Mouse (Mus musculus): ENCODE measurements around the gene Gab2.

Gene Gab2

DNA sequence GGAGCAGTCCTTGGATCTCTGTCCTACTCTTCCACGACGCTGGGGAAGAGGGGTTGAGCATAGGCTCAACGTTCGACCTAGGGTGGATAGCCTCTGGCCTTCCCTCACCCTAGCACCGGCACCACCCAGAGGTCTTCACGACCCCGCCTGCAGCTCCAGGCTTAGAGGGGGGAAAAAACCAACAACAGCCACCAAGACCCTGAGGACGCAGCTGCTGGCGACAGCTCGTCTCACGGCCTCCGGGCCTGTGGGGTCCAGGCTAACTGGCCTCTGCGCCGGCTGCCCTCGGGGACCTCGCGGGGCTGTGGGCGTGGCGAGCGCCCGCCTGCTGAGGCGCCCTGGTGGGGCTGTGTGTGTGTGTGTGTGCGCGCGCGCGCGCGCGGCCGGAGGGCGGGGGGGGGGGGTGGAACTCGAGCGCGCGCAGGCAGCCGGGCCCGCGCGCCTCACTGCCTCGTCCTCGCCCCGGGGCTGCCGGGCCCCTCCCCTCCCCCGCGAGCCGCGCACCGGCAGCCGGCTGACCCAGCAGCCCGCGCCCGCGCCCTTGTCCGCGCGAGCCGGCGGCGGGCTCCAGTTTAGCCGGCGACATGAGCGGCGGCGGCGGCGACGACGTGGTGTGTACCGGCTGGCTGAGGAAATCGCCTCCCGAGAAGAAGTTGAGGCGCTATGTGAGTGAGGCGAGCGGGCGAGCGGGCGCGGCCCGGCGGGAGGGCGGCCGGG is at the start of gene Gab2:
TSS of gene Gab2 (plus strand) at position 345 of the 717 bp plus-strand sequence.
- no peak for DNase-seq (ENCODE audit: low spot score)

DNA sequence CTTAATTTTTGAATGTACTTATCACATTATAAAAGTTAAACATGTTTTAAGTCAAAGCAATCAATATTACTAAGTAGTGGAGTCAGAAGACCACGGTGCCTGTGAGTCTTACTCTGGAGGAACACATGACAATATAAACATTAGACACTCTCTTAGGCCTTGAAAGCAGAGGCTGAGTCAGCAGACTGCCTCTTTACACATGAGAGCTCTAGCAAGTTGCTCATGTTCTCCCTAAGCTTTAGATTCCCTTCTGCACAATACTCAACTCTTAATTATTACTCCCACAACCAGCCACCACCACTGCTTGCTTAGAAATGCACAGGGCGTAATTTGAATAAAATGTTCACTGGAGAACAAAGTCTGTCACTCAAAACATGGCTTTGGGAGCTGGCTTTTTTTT is 49.0 kb upstream of the Gab2 start:
- no peak for DNase-seq (ENCODE audit: low spot score)

DNA sequence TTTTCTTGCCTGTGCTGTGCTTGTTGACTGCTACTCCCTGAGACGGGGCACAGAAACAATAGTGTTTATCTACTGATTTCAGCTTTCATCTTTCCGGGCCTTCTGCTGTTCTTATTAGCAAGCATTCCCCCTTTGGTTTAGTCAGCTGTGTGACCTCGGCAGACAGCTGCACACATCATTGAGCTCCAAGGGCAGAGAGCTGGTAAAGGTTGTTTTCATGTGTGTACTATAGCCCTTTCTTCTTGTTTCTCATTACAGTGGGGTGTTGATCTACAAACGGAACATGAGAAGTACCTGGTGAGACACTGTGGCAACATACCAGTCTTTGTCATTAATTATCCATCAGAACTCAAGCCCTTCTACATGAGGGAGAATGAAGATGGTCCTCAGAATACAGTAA is 41.7 kb upstream of the Gab2 start:
- no peak for DNase-seq (ENCODE audit: low spot score)

DNA sequence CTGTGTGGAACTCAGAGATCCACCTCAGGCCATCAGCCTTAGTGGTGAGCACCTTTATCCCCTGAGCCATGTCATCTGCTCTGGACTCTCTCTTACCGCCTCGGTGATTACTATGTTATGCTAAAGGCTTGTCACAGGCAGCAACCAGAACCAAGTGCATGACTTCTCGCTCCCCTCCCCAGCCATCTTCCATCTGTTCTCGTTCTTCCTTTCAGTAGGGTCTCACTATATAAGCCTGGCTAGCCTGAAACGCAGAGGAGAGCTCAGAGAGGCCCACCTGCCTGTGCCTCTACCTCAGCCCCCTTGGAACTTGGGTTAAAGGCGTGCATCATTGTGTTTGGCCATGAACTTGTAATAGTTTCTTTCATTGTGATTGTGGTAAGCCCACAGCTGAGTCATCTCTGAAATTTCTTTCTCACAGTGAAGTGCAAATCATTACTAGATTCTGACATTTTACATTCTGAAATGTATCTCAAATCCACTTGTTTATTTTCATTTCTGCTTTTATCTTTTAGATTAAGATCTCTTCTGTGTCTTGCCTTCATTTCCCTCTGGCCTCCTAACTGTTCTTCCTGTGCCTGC is 39.4 kb upstream of the Gab2 start:
- DNase-seq (ENCODE audit: low spot score) = no peak

DNA sequence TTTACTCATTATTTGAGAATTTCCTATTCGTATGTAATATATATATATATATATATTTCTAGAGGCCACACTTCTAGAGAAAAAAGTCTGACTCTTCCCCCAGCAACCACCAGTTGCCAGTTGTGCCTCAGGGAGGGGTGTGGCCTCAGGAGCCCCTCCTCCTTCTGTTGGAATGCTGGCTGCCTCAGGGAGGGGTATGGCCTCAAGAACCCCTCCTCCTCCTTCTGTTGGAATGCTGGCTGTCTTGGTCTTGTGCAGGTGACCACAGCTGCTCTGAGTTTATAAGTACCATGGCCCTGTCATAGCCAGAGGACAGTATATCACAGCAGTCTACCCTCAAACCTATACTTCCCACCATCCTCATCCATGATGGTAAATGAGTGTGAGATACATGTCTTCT is 38.4 kb upstream of the Gab2 start:
- DNase-seq (ENCODE audit: low spot score) = no peak

DNA sequence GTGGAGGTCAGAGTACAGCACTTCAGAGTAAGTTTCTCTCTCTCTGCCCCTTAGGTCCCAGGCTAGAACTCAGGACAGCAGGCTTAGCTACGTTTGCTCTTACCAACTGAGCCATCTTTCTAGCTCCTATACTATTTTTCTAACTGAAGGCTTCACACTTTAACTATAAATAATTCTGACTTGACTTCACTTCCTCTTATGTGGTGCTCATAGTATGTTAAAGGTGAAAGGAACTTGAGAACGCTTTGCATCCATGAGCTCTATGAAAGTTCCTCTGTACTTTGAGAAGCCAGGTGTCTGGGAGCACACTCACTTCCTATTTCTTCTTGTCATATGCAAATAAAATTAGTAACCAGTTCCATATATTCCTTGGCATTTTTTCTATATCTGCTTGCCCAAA is 20.4 kb upstream of the Gab2 start:
- DNase-seq (ENCODE audit: low spot score) = no peak

GRCm38 (mm10) chr7:97071512-97071911 is 9.9 kb upstream of the Gab2 start:
- no peak for DNase-seq (ENCODE audit: low spot score)

DNA sequence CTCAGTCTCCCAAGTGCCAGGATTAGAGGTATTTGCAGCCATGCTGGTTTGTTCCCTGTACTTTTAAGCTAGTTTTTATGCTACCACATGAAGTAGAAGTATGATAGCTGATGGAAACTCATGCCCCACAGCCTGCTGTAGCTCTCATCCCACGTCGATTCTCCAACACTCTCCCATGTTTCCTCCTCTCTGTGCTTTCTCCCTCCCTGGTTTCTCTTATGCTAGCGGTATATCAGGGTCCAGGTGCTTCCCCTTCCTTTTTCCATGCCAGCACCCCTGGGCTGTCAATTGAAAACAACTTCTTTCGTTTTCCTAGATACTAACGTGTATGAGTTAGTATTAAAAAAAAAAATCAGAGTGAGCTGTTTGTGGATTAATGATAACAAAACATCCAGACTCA is 9.3 kb upstream of the Gab2 start:
- no peak for DNase-seq (ENCODE audit: low spot score)

GRCm38 (mm10) chr7:97074974-97075373 is 6.4 kb upstream of the Gab2 start:
- DNase-seq (ENCODE audit: low spot score) = no peak

GRCm38 (mm10) chr7:97076977-97077376 is 4.4 kb upstream of the Gab2 start:
- DNase-seq (ENCODE audit: low spot score) = no peak

DNA sequence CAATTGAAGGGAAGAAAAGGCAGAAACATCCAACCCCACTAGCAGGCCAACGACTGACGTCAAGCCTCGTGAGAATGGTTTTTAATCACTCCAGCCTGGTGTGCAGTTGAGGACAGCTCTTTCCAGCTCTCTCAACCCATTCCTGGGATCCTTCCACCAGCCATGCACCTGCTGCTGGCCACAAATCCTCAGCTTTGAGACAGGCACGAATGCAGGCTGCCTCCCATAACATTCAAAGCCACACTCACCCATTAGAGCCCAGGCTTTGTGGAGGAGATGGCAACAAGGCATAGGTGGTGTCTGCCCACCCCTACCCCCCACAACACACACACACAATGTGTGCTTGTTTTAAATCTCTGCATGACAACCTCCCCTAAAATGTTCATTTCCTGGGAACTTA is 2.7 kb upstream of the Gab2 start:
- DNase-seq (ENCODE audit: low spot score) = no peak

GRCm38 (mm10) chr7:97079145-97079544 is 2.2 kb upstream of the Gab2 start:
- no peak for DNase-seq (ENCODE audit: low spot score)

DNA sequence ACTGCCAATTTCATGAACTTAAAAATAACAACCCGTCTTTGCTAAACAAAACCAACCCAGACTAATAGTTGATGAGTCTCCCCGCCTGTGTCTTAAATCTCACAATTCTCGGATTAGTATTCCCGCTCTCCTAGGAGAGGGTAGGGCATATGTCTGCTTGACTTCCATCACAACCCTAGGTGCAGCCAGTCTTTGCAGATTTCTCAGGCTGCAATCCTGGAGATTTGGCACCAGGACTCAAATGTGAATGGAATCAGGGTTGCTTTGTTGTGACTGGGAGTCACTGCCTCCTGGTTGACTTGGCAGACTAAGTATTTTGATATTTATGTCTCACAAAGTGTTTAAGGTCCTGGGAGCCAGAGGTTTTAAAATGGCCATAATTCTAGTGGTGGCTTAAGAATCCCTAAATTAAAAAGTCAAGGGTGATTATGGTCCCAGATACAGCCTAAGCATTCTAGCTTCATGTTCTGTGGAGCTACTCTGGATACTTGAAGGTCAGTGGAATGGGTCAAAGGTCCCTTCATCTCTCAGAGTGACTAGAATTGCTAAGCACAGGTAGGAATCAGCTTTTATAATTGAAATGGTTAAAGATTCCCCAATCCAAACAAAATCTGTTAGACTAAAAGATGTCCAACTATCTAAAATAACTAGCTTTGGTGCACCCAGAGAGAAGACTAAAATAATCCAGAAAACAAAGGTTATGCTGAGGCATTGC is 1.6 kb upstream of the Gab2 start:
- DNase-seq (ENCODE audit: low spot score) = no peak

DNA sequence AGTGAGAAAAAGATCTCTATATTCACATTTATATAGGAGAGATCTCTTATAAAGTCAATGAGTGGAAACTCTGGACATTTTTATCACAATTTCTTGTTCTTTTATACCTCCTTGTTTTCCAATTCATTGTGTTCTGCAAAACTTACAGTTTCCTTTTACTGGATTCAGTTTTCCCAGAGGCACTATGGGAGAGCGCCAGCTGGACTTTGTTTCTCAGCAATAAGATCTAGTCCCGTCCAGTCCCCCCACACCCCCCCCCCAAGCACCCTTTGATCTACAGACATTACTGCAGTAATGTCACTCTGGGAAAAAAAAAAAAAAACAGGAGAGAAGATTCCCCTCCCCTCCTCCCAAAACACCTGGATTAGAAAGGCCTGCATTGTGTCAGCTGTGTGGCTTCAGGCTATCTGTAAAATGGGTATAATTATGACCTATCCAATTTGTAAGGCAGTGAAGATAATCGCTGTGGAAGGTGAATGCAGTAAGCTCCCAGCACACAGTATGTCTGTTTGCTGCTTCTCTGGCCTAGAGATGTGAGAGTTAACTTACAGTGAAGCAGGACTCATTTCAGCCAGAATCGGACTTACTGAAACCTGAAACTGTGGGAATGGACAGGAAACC is 655 bp upstream of the Gab2 start:
- DNase-seq (ENCODE audit: low spot score) = no peak

DNA sequence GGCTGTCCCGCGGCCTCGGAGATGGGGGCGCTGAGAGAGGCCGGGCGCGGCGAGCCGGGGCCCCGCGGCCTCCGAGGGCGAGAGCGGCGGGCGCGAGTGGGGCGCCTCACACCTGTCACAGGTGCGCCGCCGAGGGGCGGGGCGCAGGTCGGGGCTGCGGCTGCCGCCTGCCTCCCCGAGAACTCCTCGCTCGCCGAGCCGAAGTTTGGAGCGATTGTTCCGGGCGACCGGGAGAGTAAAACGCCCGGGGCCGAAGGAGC is 503 bp downstream of the Gab2 start:
- DNase-seq (ENCODE audit: low spot score) = no peak

GRCm38 (mm10) chr7:97082219-97083101 is 1.1 kb downstream of the Gab2 start:
- DNase-seq (ENCODE audit: low spot score) = no peak

DNA sequence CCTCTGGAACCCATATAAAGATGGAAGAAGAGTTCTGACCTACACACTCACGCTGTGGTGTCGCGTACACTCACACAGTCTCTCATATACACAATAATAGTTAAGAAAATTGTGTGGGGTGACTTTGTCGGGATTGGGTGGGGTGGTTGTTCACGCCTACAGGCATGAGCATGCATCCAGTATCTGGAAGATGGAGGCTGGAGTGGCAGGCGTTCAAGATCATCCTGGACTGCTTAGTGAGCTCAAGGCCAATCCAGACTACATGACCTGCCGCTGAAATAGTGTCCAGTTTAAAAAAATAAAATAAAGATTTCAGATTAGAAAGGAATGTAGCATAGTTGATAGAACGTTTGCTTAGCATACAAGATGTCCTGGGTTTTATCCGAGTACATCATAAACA is 2.2 kb downstream of the Gab2 start:
- no peak for DNase-seq (ENCODE audit: low spot score)

GRCm38 (mm10) chr7:97084181-97084580 is 2.8 kb downstream of the Gab2 start:
- DNase-seq (ENCODE audit: low spot score) = no peak

DNA sequence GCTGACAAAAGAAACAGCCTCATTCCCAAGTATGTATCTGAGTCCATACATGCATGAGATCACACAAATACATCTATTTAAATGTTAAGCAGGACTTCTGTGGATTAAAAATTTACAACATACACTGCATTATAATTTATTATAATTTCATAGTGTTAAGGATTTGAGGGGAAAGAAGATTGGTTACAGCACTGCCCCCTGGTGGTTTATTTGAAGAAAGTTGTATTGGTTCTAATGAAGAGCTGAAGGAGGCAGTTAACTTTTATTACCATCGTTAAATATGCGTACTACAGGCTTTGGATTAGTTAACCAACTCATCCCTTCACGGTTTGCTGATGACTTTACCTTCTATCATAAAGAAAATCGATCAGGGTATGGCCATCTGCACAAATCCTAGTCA is 3.9 kb downstream of the Gab2 start:
- DNase-seq (ENCODE audit: low spot score) = no peak

- no peak for DNase-seq (ENCODE audit: low spot score)
These were observed 12.9 kb downstream of the Gab2 start for GRCm38 (mm10) chr7:97094241-97094640.

- no peak for DNase-seq (ENCODE audit: low spot score)
These were observed 26.7 kb downstream of the Gab2 start for GRCm38 (mm10) chr7:97108119-97108518.

- DNase-seq (ENCODE audit: low spot score) = no peak
These were observed 47.6 kb downstream of the Gab2 start for GRCm38 (mm10) chr7:97128949-97129348.

All from urinary bladder, postnatal 10 days (tissue).